Mouse (Mus musculus): ENCODE data around the gene Frrs1. TPM values are rescaled to one million over a fixed set of nuclear protein-coding genes. Genes with fewer than 3 reads are reported as not detected.

The Frrs1 gene
- polyA plus RNA-seq (2012; rRNA removed), result 7.0 and 7.7 TPM in 2 replicates

GRCm38 (mm10) chr3:116858941-116859685 lies at the start of gene Frrs1:
Gene Frrs1 (plus strand): TSS chr3:116859464.

Other genes with a start within 250 kb of the Frrs1 start
- 31.8 TPM in 2 replicates for gene Trmt13, start 244.9 kb upstream of the Frrs1 start, polyA plus RNA-seq (2012; rRNA removed)
- 25.1 and 46.7 TPM in 2 replicates for gene Mfsd14a, start 196.8 kb upstream of the Frrs1 start, polyA plus RNA-seq (2012; rRNA removed)
- not detected in 2 replicates for gene Gm43191, start 178.2 kb upstream of the Frrs1 start, polyA plus RNA-seq (2012; rRNA removed)
- gene Slc35a3, start 146.6 kb upstream of the Frrs1 start, polyA plus RNA-seq (2012; rRNA removed), result 7.3 and 13.9 TPM in 2 replicates
- 9.6 and 13.7 TPM in 2 replicates for gene Agl, start 51.3 kb upstream of the Frrs1 start, polyA plus RNA-seq (2012; rRNA removed)
- gene 4930455H04Rik, start 108.8 kb downstream of the Frrs1 start, polyA plus RNA-seq (2012; rRNA removed), result not detected in 2 replicates
- gene Palmd, start 109.5 kb downstream of the Frrs1 start, polyA plus RNA-seq (2012; rRNA removed), result 5.1 and 5.3 TPM in 2 replicates